Mouse (Mus musculus) testis, adult 2 months (tissue): ENCODE data around the gene Olfr283. TPM values are rescaled to one million over a fixed set of nuclear protein-coding genes. Genes with fewer than 3 reads are reported as not detected.
A peak's percentile ranks its signal among the peaks of the same experiment; 100 is the strongest.

ENCODE experiments used
- H3K27ac ChIP-seq: fragments of 200-500 bp; 2 replicates; pipeline ENCODE4 v1.5.1; 2012; ENCODE audit warnings: low read depth, low read length; ENCODE audit not compliant: control insufficient read depth, insufficient read depth
- H3K27me3 ChIP-seq: fragments of 200-500 bp; 2 replicates; pipeline ENCODE4 v1.6.1; 2012; ENCODE audit warnings: mild to moderate bottlenecking, low read length, moderate library complexity; ENCODE audit not compliant: control insufficient read depth, insufficient read depth
- H3K36me3 ChIP-seq: fragments of 200-500 bp; 2 replicates; pipeline ENCODE4 v1.6.1; 2012; ENCODE audit warnings: mild to moderate bottlenecking, low read length; ENCODE audit not compliant: control insufficient read depth, insufficient read depth
- H3K4me1 ChIP-seq: fragments of 200-500 bp; 2 replicates; pipeline ENCODE4 v1.6.1; 2012; ENCODE audit warnings: low read length; ENCODE audit not compliant: control insufficient read depth, insufficient read depth
- H3K4me3 ChIP-seq: fragments of 200-500 bp; 2 replicates; pipeline ENCODE4 v1.5.1; 2012; ENCODE audit warnings: low read depth, mild to moderate bottlenecking, low read length, moderate library complexity, mixed read lengths; ENCODE audit not compliant: control insufficient read depth
- CTCF ChIP-seq: fragments of 200-500 bp; IDR thresholded peaks from 2 replicates; pipeline ENCODE4 v1.5.1; 2012; ENCODE audit warnings: low read depth, mild to moderate bottlenecking, inconsistent platforms, low read length, moderate library complexity; ENCODE audit not compliant: control insufficient read depth, insufficient read depth, insufficient replicate concordance
- POLR2A ChIP-seq: fragments of 200-500 bp; IDR thresholded peaks from 2 replicates; pipeline ENCODE4 v1.6.1; 2012; ENCODE audit warnings: low read depth, mild to moderate bottlenecking, inconsistent platforms, low read length, moderate library complexity; ENCODE audit not compliant: control insufficient read depth
- polyA plus RNA-seq: library from polyadenylated mRNA; depleted of rRNA; stranded (reverse); fragments of >200 nt; gene quantifications from 2 replicates; pipeline ENCODE4 v1.2.3, GENCODE M21; 2012

The Olfr283 gene
- polyA plus RNA-seq, 1 experiment, result not detected

GRCm38 (mm10) chr15:98415996-98416395 is 35.2 kb upstream of the Olfr283 start:
- TF ChIP-seq POLR2A, result no peak
- no peak for TF ChIP-seq CTCF
- Histone ChIP-seq H3K4me1 (no peaks in the 10 kb centered on the region), H3K27ac (no peak overlapping the region), H3K4me3 (no peak overlapping the region), H3K27me3 (no peaks in the 10 kb centered on the region), H3K36me3 (no peaks in the 10 kb centered on the region)

- Histone ChIP-seq H3K27ac (no peak overlapping the region), H3K27me3 (no peaks in the 10 kb centered on the region), H3K4me1 (peaks cover 3% of the 10 kb centered on the region; the same call in 1 of the 2 replicates), H3K36me3 (no peaks in the 10 kb centered on the region), H3K4me3 (no peak overlapping the region)
- TF ChIP-seq POLR2A (no peak), CTCF (no peak)
These were observed 29.5 kb upstream of the Olfr283 start for GRCm38 (mm10) chr15:98410249-98410648.

GRCm38 (mm10) chr15:98409635-98410034 is 28.9 kb upstream of the Olfr283 start:
- Histone ChIP-seq H3K27me3 (no peaks in the 10 kb centered on the region), H3K4me3 (no peak overlapping the region), H3K27ac (no peak overlapping the region), H3K36me3 (no peaks in the 10 kb centered on the region), H3K4me1 (peaks cover 3% of the 10 kb centered on the region; the same call in 1 of the 2 replicates)
- TF ChIP-seq CTCF (no peak), POLR2A (no peak)

- Histone ChIP-seq H3K36me3 (no peaks in the 10 kb centered on the region), H3K4me3 (no peak overlapping the region), H3K4me1 (peaks cover 3% of the 10 kb centered on the region; the same call in 1 of the 2 replicates), H3K27ac (no peak overlapping the region), H3K27me3 (no peaks in the 10 kb centered on the region)
- no peak for TF ChIP-seq POLR2A
- peak; percentile 22; the same call in 1 of the 2 replicates for TF ChIP-seq CTCF
These were observed 27.8 kb upstream of the Olfr283 start for GRCm38 (mm10) chr15:98408406-98409060.

GRCm38 (mm10) chr15:98402356-98402755 is 21.6 kb upstream of the Olfr283 start:
- no peak overlapping the region for H3K27ac ChIP-seq
- no peak for TF ChIP-seq CTCF
- TF ChIP-seq POLR2A, result no peak
- H3K36me3 ChIP-seq, result no peaks in the 10 kb centered on the region
- H3K4me3 ChIP-seq, result peak overlapping the region; percentile 2; the same call in 1 of the 2 replicates
- no peaks in the 10 kb centered on the region; the same call in 1 of the 2 replicates for H3K4me1 ChIP-seq
- no peaks in the 10 kb centered on the region for H3K27me3 ChIP-seq

GRCm38 (mm10) chr15:98397136-98397535 is 16.4 kb upstream of the Olfr283 start:
- H3K36me3 ChIP-seq, result no peaks in the 10 kb centered on the region
- no peaks in the 10 kb centered on the region for H3K27me3 ChIP-seq
- no peak for TF ChIP-seq CTCF
- no peak for TF ChIP-seq POLR2A
- H3K27ac ChIP-seq, result no peak overlapping the region
- no peak overlapping the region for H3K4me3 ChIP-seq
- no peaks in the 10 kb centered on the region for H3K4me1 ChIP-seq

- H3K27me3 ChIP-seq, result no peaks in the 10 kb centered on the region
- peak overlapping the region; percentile 25; the same call in 1 of the 2 replicates for H3K27ac ChIP-seq
- H3K4me1 ChIP-seq, result no peaks in the 10 kb centered on the region
- H3K36me3 ChIP-seq, result no peaks in the 10 kb centered on the region
- TF ChIP-seq CTCF (no peak), POLR2A (no peak)
- H3K4me3 ChIP-seq, result no peak overlapping the region
These were observed 11.1 kb upstream of the Olfr283 start for GRCm38 (mm10) chr15:98391903-98392187.
